Mouse (Mus musculus): ENCODE measurements around the gene Ttll9.

DNA sequence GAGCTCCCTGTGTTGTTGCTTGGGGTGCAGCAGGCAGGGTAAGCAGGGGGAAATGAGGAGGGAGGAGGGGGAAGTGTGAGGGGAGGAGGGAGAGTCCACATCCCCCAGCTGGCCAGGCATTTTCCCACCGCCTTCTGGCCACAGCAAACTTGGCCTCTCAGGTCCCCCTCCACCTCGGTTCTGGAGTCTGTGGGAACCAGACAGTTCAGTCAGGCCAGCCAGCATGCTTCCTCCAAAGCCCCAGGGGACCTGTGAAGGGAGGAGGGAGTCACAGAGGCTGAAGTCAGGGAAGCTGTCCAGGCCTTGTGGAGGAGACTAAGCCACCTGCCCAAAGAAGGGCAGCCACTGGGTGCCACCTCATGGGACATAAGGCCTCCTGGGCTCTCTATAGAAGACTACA, 32.0 kb upstream of the Ttll9 start:
- TF ChIP-seq CTCF (conservative IDR thresholded peaks at IDR 0.05; ENCODE audit: low read length) (no peak), NANOG (IDR thresholded peaks at IDR 0.05; ENCODE audit: borderline replicate concordance, low read length) (no peak), POU5F1 (IDR thresholded peaks at IDR 0.05; ENCODE audit: borderline replicate concordance, low read length) (no peak)

All from E14TG2a.4 (cell line).